Mouse (Mus musculus): ENCODE measurements around the gene Prtg. TPM values are rescaled to one million over a fixed set of nuclear protein-coding genes. Genes with fewer than 3 reads are reported as not detected.

Prtg gene
- total and polyA plus RNA-seq, 3 experiments = 0.04 to 0.21 (median 0.17) TPM

GRCm38 (mm10) chr9:72862186-72862585 lies 55.5 kb downstream of the Prtg start:
- no peak for DNase-seq

- no peak for DNase-seq
Observed at GRCm38 (mm10) chr9:72862955-72863354, 56.3 kb downstream of the Prtg start.

GRCm38 (mm10) chr9:72863773-72864172 lies 57.1 kb downstream of the Prtg start:
- no peak for DNase-seq

GRCm38 (mm10) chr9:72867434-72867833 lies 60.8 kb downstream of the Prtg start:
- no peak for DNase-seq

GRCm38 (mm10) chr9:72868774-72869173 lies 62.1 kb downstream of the Prtg start:
- DNase-seq = no peak

GRCm38 (mm10) chr9:72871506-72872297 lies 65.0 kb downstream of the Prtg start:
- no peak for DNase-seq

GRCm38 (mm10) chr9:72872298-72873130 lies 65.8 kb downstream of the Prtg start:
- DNase-seq = no peak

- no peak for DNase-seq
Observed at GRCm38 (mm10) chr9:72875878-72876277, 69.2 kb downstream of the Prtg start.

- DNase-seq = no peak
Observed at GRCm38 (mm10) chr9:72877905-72878304, 71.2 kb downstream of the Prtg start.

GRCm38 (mm10) chr9:72878656-72879055 lies 72.0 kb downstream of the Prtg start:
- no peak for DNase-seq

- DNase-seq = no peak
Observed at GRCm38 (mm10) chr9:72879601-72880000, 72.9 kb downstream of the Prtg start.

- peak; percentile 27 for DNase-seq
Observed at GRCm38 (mm10) chr9:72880225-72880960, 73.7 kb downstream of the Prtg start.

- DNase-seq = peak; percentile 73
Observed at GRCm38 (mm10) chr9:72881026-72881768, 74.5 kb downstream of the Prtg start.

GRCm38 (mm10) chr9:72883940-72884339 lies 77.3 kb downstream of the Prtg start:
- peak; percentile 47 for DNase-seq

GRCm38 (mm10) chr9:72889777-72890176 lies 83.1 kb downstream of the Prtg start:
- no peak for DNase-seq

GRCm38 (mm10) chr9:72890499-72891085 lies 83.9 kb downstream of the Prtg start:
- no peak for DNase-seq

- no peak for DNase-seq
Observed at GRCm38 (mm10) chr9:72892761-72893160, 86.1 kb downstream of the Prtg start.

GRCm38 (mm10) chr9:72894796-72895352 lies 88.2 kb downstream of the Prtg start:
- DNase-seq = no peak

- no peak for DNase-seq
Observed at GRCm38 (mm10) chr9:72902057-72902456, 95.4 kb downstream of the Prtg start.

GRCm38 (mm10) chr9:72902611-72903010 lies 95.9 kb downstream of the Prtg start:
- no peak for DNase-seq

GRCm38 (mm10) chr9:72906693-72907103 lies 100.0 kb downstream of the Prtg start:
- no peak for DNase-seq

All from adrenal gland, adult 2 months (tissue).